Mouse (Mus musculus): ENCODE data around the gene Espn. TPM values are rescaled to one million over a fixed set of nuclear protein-coding genes. Genes with fewer than 3 reads are reported as not detected.

The Espn gene
- 1.3 TPM for polyA plus RNA-seq (2021)

DNA sequence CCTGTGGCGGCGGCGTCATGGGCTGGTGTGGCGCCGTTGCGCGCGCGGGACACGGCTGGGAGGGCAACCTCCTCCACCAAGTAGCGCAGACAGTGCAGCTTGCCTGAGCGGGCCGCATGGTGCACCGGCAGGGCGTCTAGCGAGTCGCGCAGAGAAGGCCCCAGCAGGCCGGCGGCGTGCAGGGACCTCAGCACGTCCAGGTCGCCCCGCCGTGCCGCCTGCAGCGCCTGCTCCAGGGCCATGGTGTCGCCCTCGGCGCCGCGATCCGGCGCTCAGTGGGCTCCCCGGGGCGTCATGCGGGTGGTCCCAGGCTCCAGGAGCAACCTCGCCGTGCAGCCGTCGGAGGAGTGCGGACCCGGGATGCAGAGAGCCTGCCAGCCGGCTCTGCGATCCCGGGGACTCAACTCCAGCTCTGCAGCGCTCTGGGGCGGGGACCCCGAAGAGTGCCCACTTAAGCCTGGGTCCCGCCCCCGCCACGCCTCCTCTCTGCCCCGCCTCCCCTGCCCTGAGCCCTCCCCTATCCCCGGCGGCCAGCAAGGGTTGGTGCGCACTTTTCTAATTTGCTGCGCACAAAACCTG is at the start of gene Espn:
Gene Espn, minus strand, starts transcription at position 406 of the 579 bp plus-strand sequence.
- ChIA-PET POLR2A (no interaction called here), CTCF (no interaction called here)
- no peaks in the 10 kb centered on the region for H3K27me3 ChIP-seq
- TF ChIP-seq CTCF (IDR thresholded peaks at IDR 0.05): no peak
- no peak for ATAC-seq
- no peak for DNase-seq (ENCODE audit: low read depth, low spot score)
- in situ Hi-C loops (cut with MboI; ENCODE audit: low pct_unique_long_range_greater_than_20kb): no loop called here

DNA sequence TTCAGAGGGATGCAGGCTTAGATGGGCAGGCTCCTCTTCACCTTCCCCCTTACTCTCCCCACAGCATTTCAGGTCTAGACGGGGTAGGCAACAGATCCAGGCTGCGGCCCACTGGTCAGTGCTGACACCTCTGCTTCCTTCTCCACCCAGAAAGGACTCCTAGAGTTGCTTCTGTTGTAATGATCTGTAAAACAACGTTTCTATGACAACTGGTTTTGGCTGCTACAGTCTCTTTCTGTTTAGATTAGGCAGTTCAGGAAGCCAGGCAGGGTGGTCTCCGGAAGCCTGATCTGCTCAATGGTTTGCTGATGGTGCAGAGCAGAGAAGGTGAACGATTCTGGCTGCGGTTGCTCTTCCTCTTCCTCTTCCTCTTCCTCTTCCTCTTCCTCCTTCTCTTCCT is 49.3 kb upstream of the Espn start:
- in situ Hi-C loops (cut with MboI; ENCODE audit: low pct_unique_long_range_greater_than_20kb): no loop called here
- no peak for ATAC-seq
- no peak for DNase-seq (ENCODE audit: low read depth, low spot score)
- H3K27me3 ChIP-seq: no peaks in the 10 kb centered on the region
- ChIA-PET POLR2A (no interaction called here), CTCF (interaction anchor here (0.7 kb wide), 2 partner anchors 15 to 28 kb away, joined by 3 to 4 read pairs; no protein-coding TSS in a partner anchor)
- no peak for TF ChIP-seq CTCF (IDR thresholded peaks at IDR 0.05)

GRCm38 (mm10) chr4:152199617-152200016 is 47.4 kb upstream of the Espn start:
- ATAC-seq: no peak
- no peak for DNase-seq (ENCODE audit: low read depth, low spot score)
- CTCF ChIA-PET: interaction anchor here (0.8 kb wide), 1 partner anchor 15 kb away, joined by 3 read pairs; no protein-coding TSS in a partner anchor
- POLR2A ChIA-PET: no interaction called here
- TF ChIP-seq CTCF (IDR thresholded peaks at IDR 0.05): no peak
- no peaks in the 10 kb centered on the region for H3K27me3 ChIP-seq
- in situ Hi-C loops (cut with MboI; ENCODE audit: low pct_unique_long_range_greater_than_20kb): no loop called here

GRCm38 (mm10) chr4:152197545-152197944 is 45.4 kb upstream of the Espn start:
- in situ Hi-C loops (cut with MboI; ENCODE audit: low pct_unique_long_range_greater_than_20kb): no loop called here
- no peaks in the 10 kb centered on the region for H3K27me3 ChIP-seq
- ATAC-seq (no peak), DNase-seq (ENCODE audit: low read depth, low spot score) (no peak)
- ChIA-PET CTCF (interaction anchor here (0.8 to 1.7 kb wide), 2 partner anchors 12 to 16 kb away, joined by 3 read pairs; no protein-coding TSS in a partner anchor), POLR2A (interaction anchor here (1.0 kb wide), 1 partner anchor 69 kb away, joined by 4 read pairs; no protein-coding TSS in a partner anchor)
- TF ChIP-seq CTCF (IDR thresholded peaks at IDR 0.05): no peak

DNA sequence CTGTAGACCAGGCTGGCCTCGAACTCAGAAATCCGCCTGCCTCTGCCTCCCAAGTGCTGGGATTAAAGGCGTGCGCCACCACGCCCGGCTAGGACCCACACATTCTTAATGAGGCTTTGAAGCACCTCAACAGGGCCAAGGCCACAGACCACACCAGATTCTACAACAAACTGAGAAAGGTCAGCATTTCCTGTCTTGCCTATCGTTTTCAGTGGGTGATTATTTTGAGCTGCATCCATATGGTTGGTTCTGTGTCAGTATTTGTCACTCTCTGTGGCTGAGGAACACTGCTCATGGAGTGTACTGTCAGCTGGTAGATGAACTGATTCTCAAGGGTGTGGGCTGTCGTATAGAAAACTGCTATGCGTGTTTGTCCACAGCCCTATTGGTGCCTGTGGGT is 44.1 kb upstream of the Espn start:
- no peak for TF ChIP-seq CTCF (IDR thresholded peaks at IDR 0.05)
- in situ Hi-C loops (cut with MboI; ENCODE audit: low pct_unique_long_range_greater_than_20kb): no loop called here
- CTCF ChIA-PET: no interaction called here
- POLR2A ChIA-PET: no interaction called here
- no peaks in the 10 kb centered on the region for H3K27me3 ChIP-seq
- ATAC-seq: no peak
- DNase-seq (ENCODE audit: low read depth, low spot score): no peak

DNA sequence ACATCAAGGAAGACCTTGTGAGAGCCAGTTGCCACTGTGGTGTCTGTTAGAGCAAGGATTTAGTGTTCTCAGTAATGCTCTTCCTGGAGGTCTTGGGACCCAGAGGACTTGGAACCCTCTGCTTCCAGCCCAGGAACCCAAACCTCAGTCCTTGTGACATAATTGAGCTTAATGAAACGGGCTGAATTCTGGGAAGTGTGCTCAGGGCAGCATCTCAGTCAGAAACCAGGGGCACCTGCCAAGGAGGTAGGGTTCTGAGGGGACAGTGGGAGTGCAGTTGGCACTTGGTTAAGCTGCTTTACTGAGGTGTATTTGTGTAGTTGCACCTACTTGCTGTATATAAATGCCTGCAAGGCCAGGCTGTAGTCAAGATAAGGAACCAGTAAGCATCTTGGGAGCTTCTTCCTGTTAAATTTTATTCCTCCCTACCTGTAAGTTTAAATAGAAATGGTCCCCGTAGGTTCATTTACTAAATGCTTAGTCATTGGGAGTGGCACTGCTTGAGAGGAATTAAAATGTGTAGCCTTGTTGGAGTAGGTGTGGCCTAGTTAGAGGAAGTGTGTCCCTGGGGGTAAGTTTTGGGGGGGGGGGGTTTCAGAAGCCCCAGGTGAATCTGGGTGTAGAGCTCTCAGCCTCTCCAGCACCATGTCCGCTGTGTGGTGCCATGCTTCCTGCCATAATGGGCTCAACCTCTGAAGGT is 42.5 kb upstream of the Espn start:
- CTCF ChIA-PET: no interaction called here
- DNase-seq (ENCODE audit: low read depth, low spot score) (no peak), ATAC-seq (no peak)
- in situ Hi-C loops (cut with MboI; ENCODE audit: low pct_unique_long_range_greater_than_20kb): no loop called here
- POLR2A ChIA-PET: no interaction called here
- no peaks in the 10 kb centered on the region for H3K27me3 ChIP-seq
- TF ChIP-seq CTCF (IDR thresholded peaks at IDR 0.05): no peak

DNA sequence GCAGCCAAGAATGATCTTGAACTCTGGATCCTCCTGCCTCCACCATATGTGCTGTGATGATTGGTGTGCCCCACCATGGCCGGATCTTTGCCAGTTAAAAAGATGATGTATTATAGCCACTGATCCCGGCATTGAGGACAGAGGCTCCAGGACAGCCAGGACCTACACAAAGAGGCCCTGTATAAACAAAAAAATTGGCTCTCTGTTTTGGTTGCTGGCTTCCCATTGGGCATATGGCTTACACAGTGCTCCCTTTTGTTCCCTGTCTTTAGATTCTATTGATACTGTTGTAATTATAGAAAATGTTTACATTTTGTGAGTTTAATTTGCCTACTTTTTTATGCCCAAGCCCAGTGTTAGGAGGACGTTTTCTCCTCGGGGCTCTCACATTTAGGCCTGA is 40.4 kb upstream of the Espn start:
- DNase-seq (ENCODE audit: low read depth, low spot score) (no peak), ATAC-seq (no peak)
- no peak for TF ChIP-seq CTCF (IDR thresholded peaks at IDR 0.05)
- in situ Hi-C loops (cut with MboI; ENCODE audit: low pct_unique_long_range_greater_than_20kb): no loop called here
- ChIA-PET CTCF (no interaction called here), POLR2A (interaction anchor here (0.7 kb wide), 1 partner anchor 14 kb away, joined by 4 read pairs; no protein-coding TSS in a partner anchor)
- no peaks in the 10 kb centered on the region for H3K27me3 ChIP-seq

DNA sequence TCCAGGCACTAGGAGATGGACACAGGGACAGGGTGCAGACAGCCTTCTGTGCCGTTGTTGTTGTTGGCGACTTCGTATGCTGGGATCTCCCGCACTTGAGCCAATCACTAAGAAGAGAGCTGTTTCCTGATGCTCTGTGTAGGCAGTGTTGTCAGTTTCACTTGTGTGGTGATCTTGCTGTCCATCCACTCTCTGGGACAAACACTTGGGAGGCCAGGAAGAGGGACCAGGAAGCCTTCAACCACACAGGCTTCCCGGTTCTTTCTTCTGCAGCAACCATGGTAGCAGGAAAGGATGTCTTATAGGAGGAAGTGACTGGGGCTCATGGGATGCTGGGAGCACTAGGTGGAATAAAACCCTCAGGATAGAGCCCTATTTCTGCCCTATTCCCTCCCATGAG is 38.5 kb upstream of the Espn start:
- no peak for DNase-seq (ENCODE audit: low read depth, low spot score)
- CTCF ChIA-PET: interaction anchor here (1.0 kb wide), 1 partner anchor 14 kb away, joined by 3 read pairs; no protein-coding TSS in a partner anchor
- no peak for ATAC-seq
- POLR2A ChIA-PET: no interaction called here
- no peaks in the 10 kb centered on the region for H3K27me3 ChIP-seq
- no peak for TF ChIP-seq CTCF (IDR thresholded peaks at IDR 0.05)
- in situ Hi-C loops (cut with MboI; ENCODE audit: low pct_unique_long_range_greater_than_20kb): no loop called here

- ChIA-PET CTCF (interaction anchor here (1.0 kb wide), 1 partner anchor 15 kb away, joined by 3 read pairs; no protein-coding TSS in a partner anchor), POLR2A (no interaction called here)
- in situ Hi-C loops (cut with MboI; ENCODE audit: low pct_unique_long_range_greater_than_20kb): no loop called here
- no peak for TF ChIP-seq CTCF (IDR thresholded peaks at IDR 0.05)
- no peak for DNase-seq (ENCODE audit: low read depth, low spot score)
- ATAC-seq: no peak
- no peaks in the 10 kb centered on the region for H3K27me3 ChIP-seq
Observed at GRCm38 (mm10) chr4:152190096-152190653, 38.0 kb upstream of the Espn start.

DNA sequence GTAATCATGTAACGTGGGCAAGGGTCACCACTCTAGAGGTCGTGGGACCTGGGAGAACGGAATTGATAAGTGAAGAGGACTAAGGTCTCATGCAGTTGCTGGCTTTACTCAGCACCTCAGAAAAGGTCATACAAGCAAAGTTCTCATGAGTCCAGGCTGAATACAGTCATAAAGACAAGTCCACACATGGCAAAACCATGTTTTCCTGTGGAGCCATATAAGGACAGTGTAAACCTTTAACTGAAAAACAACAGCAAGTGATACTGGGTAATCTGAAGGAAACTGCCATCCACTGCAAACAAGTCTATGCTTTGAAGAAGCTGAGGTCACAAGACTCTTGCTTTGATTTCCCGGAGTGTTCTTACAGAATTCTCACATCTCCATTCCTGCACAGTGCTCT is 37.5 kb upstream of the Espn start:
- ChIA-PET POLR2A (no interaction called here), CTCF (interaction anchor here (1.0 kb wide), 1 partner anchor 15 kb away, joined by 3 read pairs; no protein-coding TSS in a partner anchor)
- DNase-seq (ENCODE audit: low read depth, low spot score) (no peak), ATAC-seq (no peak)
- no peak for TF ChIP-seq CTCF (IDR thresholded peaks at IDR 0.05)
- in situ Hi-C loops (cut with MboI; ENCODE audit: low pct_unique_long_range_greater_than_20kb): no loop called here
- no peaks in the 10 kb centered on the region for H3K27me3 ChIP-seq

- no peaks in the 10 kb centered on the region for H3K27me3 ChIP-seq
- in situ Hi-C loops (cut with MboI; ENCODE audit: low pct_unique_long_range_greater_than_20kb): no loop called here
- DNase-seq (ENCODE audit: low read depth, low spot score): no peak
- ChIA-PET CTCF (interaction anchor here (0.8 to 1.2 kb wide), 2 partner anchors 23 to 25 kb away, joined by 3 to 4 read pairs; no protein-coding TSS in a partner anchor), POLR2A (no interaction called here)
- ATAC-seq: no peak
- TF ChIP-seq CTCF (IDR thresholded peaks at IDR 0.05): no peak
Observed at GRCm38 (mm10) chr4:152189071-152189470, 36.9 kb upstream of the Espn start.

Measured in Patski (cell line).